Mouse (Mus musculus): ENCODE results near the gene Hrh1. TPM values are rescaled to one million over a fixed set of nuclear protein-coding genes. Genes with fewer than 3 reads are reported as not detected.

The Hrh1 gene
- polyA plus RNA-seq (2016; fragmentation: Nextera tagmentation; extraction: Ambion mirVana): not detected in 2 replicates

DNA sequence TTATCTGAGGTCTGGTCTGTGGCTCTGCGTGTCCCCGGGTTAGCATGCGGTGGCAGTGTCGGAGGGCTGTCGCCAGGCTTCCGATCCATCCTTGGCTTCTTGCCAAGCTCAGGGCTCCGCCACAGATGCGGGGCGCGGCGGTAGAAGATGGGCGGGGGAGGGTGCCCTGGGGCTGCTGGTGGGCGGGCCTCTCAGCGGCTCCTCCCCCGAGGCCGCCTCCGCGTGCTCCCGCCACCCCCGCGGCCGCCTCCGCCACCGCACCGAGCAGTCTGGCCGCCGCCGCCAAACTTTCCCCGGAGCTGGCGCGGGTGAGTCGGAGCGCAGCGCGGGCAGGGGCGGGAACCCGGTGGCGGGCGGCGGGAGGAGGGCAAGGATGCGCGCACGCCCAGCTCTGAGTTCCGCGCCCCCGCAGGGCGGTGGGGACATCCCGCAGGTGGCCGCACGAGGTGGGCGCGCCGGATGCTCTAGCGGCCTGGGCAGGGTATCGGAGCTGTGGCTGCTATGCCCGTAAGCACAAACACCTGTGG, at the start of gene Hrh1:
Hrh1 (plus strand) TSS at position 246 of the 527 bp plus-strand sequence.
- H3K27me3 ChIP-seq (replicated peaks): peaks cover 66% of the 10 kb centered on the region
- ATAC-seq: no peak
- H3K36me3 ChIP-seq: no peaks in the 10 kb centered on the region
- H3K4me2 ChIP-seq: peak within 1 kb of the TSS; percentile 69
- H3K4me1 ChIP-seq: peaks cover 8% of the 10 kb centered on the region
- no peaks in the 10 kb centered on the region for H3K9me3 ChIP-seq (replicated peaks)
- peak within 1 kb of the TSS; percentile 45 for H3K4me3 ChIP-seq
- WGBS (ENCODE audit: insufficient replicate concordance): under 1% methylated on average over 53 of the region's 56 CpGs
- no peak within 1 kb of the TSS for H3K27ac ChIP-seq
- H3K9ac ChIP-seq: no peak within 1 kb of the TSS

DNA sequence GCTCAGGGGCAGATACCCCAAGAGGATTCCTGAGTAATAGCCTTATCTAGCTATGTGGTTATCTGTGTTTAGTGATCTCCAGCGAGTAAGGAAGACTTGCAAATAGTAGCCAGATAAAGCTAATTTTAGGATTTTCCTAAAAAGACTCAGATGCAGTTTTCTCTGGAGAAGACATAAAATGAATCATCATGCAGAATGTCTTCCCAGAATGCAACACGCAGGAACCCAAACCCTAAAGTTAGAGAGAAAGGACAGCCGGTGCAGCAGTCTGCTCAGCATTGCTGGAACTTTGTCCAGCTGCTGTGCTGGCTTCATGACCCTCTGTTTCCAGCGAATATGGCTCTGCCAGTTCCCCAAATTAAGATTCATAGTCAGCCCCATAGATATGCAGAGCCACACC, 43.1 kb upstream of the Hrh1 start:
- Histone ChIP-seq H3K36me3 (no peaks in the 10 kb centered on the region), H3K4me2 (no peak overlapping the region), H3K4me1 (no peaks in the 10 kb centered on the region), H3K4me3 (no peak overlapping the region), H3K27me3 (replicated peaks) (no peaks in the 10 kb centered on the region), H3K27ac (no peak overlapping the region), H3K9me3 (replicated peaks) (no peaks in the 10 kb centered on the region), H3K9ac (no peak overlapping the region)
- WGBS (ENCODE audit: insufficient replicate concordance): 34% methylated on average over 4 of the region's 4 CpGs
- no peak for ATAC-seq

DNA sequence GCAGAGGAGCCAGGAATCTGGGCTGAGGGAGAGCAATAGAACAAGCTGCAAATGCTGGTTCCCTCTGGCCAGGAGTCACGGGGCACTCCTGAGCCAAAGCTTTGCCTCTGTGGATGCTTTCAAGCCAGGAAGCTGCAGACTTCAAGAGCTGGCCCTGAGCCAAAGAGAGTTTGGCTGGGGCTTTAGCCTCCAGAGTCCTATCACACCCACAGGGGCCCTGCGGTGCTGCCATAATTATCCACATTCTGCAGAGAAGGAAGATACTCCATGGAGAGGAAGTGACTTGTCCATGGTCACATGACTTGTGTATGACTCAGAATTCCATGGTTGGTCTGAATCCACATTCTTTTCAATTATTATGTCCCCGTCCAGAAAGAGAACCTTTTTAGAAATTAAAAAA, 39.6 kb upstream of the Hrh1 start:
- H3K36me3 ChIP-seq: no peaks in the 10 kb centered on the region
- H3K9me3 ChIP-seq (replicated peaks): no peaks in the 10 kb centered on the region
- no peak for ATAC-seq
- H3K9ac ChIP-seq: no peak overlapping the region
- WGBS (ENCODE audit: insufficient replicate concordance): 51% methylated on average over 3 of the region's 3 CpGs
- no peak overlapping the region for H3K4me3 ChIP-seq
- H3K4me1 ChIP-seq: no peaks in the 10 kb centered on the region
- H3K27ac ChIP-seq: no peak overlapping the region
- no peaks in the 10 kb centered on the region for H3K27me3 ChIP-seq (replicated peaks)
- H3K4me2 ChIP-seq: no peak overlapping the region

DNA sequence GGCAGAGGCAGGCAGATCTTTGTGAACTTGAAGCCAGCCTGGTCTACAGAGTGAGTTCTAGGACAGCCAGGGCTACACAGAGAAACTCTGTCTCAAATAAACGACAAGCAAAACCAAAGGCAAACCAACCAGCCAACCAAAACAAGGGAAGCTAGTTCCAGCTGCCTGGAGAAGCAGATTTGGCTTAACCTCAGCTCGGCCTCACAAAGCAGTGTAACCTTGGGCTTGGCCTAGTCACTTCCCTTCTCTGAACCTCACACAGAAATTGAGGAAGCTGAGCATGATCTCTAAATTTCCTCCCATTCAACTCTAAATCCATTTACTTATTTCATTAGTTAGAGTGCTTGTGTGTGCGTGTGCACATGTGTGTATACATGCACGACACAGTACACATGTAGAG, 35.4 kb upstream of the Hrh1 start:
- no peak for ATAC-seq
- Histone ChIP-seq H3K4me1 (no peaks in the 10 kb centered on the region), H3K27ac (no peak overlapping the region), H3K9ac (no peak overlapping the region), H3K9me3 (replicated peaks) (no peaks in the 10 kb centered on the region), H3K27me3 (replicated peaks) (no peaks in the 10 kb centered on the region), H3K36me3 (no peaks in the 10 kb centered on the region), H3K4me3 (no peak overlapping the region), H3K4me2 (no peak overlapping the region)
- WGBS (ENCODE audit: insufficient replicate concordance): 35% methylated on average over 4 of the region's 4 CpGs

DNA sequence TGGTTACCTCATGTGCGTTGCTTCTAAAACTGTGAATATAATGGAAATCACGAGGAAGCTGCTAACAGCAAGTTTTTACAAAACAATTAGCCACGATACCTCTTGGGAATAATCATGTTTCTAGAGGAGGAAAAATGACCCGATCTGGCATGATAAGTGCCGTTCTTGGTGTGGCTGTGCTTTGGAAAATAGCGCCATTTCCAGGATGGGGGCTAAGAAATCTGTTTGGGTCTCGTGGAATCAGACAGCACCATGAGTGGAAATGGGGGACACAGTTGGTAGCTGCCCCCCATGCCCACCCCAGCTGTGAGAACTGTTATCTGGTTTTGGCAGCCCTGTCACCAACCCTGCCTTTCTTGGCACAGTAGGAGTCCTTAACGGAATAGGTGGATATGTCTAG, 34.0 kb upstream of the Hrh1 start:
- H3K27ac ChIP-seq: no peak overlapping the region
- H3K4me1 ChIP-seq: no peaks in the 10 kb centered on the region
- WGBS (ENCODE audit: insufficient replicate concordance): 73% methylated on average over 8 of the region's 8 CpGs
- no peak overlapping the region for H3K4me2 ChIP-seq
- H3K4me3 ChIP-seq: no peak overlapping the region
- no peaks in the 10 kb centered on the region for H3K9me3 ChIP-seq (replicated peaks)
- H3K36me3 ChIP-seq: no peaks in the 10 kb centered on the region
- no peaks in the 10 kb centered on the region for H3K27me3 ChIP-seq (replicated peaks)
- no peak for ATAC-seq
- no peak overlapping the region for H3K9ac ChIP-seq

DNA sequence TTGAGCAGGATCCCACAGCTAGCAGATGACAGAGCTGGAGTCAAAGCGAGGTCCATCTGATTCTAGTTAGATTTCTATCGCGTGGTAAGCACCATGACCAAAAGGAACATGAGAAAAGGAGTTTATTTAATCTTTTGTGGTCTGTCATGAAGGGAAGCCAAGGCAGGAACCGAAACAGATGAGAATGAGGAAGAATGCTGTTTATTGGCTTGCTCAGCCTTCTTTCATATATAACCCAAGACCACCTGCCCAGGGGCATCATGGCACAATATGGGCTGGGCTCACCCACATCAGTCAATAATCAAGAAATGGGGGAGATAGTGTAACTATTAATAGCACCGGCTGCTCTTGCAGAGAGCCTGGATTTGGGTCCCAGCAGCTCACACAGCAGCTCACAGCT, 33.0 kb upstream of the Hrh1 start:
- H3K9me3 ChIP-seq (replicated peaks): no peaks in the 10 kb centered on the region
- H3K27ac ChIP-seq: no peak overlapping the region
- no peak overlapping the region for H3K9ac ChIP-seq
- no peaks in the 10 kb centered on the region for H3K27me3 ChIP-seq (replicated peaks)
- 39% methylated on average over 5 of the region's 5 CpGs for WGBS (ENCODE audit: insufficient replicate concordance)
- no peak for ATAC-seq
- H3K36me3 ChIP-seq: no peaks in the 10 kb centered on the region
- H3K4me2 ChIP-seq: no peak overlapping the region
- H3K4me3 ChIP-seq: no peak overlapping the region
- H3K4me1 ChIP-seq: no peaks in the 10 kb centered on the region

DNA sequence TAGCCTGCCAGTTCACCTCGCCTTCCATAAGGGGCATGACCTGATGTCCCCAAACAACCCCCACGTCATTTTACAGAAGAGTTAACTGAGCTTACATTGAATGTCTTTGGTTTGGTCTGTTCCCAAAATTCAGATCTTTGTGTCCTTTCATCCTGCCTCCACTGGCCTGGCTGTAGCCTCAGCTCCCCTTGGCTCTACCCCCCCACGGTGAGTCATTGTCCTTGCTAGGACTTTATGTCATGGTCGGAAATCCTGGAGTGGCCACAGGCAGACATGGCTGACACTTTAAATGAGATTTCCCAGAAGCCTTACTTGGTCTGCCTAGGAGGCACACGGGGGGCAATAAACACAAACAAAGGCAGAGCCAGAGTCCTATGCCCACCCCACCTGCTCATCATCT, 31.5 kb upstream of the Hrh1 start:
- H3K4me3 ChIP-seq: no peak overlapping the region
- H3K9ac ChIP-seq: no peak overlapping the region
- H3K27me3 ChIP-seq (replicated peaks): no peaks in the 10 kb centered on the region
- ATAC-seq: no peak
- H3K4me1 ChIP-seq: no peaks in the 10 kb centered on the region
- no peak overlapping the region for H3K4me2 ChIP-seq
- H3K9me3 ChIP-seq (replicated peaks): no peaks in the 10 kb centered on the region
- no peaks in the 10 kb centered on the region for H3K36me3 ChIP-seq
- H3K27ac ChIP-seq: no peak overlapping the region
- 49% methylated on average over 5 of the region's 5 CpGs for WGBS (ENCODE audit: insufficient replicate concordance)

DNA sequence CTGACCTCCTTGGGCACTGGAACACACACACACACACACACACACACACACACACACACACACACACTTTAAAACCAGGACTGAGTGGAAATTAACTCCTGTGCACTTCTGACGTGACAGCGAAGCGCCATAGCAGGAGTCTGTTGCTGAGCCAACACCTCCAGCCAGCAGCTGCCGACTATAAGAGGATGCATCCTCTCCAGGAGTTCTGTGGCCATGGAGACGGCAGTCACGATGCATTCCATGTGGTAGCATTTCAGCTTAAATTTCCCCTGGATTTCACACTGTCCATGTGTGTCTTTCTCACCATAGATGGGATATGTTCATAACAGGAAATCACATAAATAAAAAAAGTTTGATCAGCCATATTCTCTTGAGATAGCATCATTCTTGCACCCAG, 30.1 kb upstream of the Hrh1 start:
- H3K27me3 ChIP-seq (replicated peaks): no peaks in the 10 kb centered on the region
- no peak for ATAC-seq
- H3K4me1 ChIP-seq: no peaks in the 10 kb centered on the region
- H3K9me3 ChIP-seq (replicated peaks): no peaks in the 10 kb centered on the region
- no peak overlapping the region for H3K4me2 ChIP-seq
- H3K4me3 ChIP-seq: no peak overlapping the region
- 64% methylated on average over 6 of the region's 6 CpGs for WGBS (ENCODE audit: insufficient replicate concordance)
- no peak overlapping the region for H3K9ac ChIP-seq
- H3K36me3 ChIP-seq: no peaks in the 10 kb centered on the region
- H3K27ac ChIP-seq: no peak overlapping the region

DNA sequence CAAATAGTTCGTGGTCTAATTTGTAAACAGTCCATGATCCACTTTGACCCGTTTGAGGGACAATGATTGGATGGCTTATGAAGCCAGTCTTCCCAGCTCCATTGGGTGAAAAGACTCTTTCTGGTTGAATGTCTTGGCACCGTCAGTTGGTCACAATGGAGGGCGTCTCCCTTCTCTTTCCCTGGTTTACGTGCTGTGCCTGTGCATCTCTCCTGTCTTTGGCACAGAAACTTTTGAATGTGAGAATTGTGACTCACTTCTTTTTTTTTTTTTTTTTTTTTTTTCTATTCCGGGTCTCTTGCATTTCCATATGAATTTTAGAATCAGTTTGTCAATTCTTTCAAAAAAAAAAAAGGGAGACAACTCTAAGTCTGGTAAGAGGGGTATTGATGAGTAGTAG, 29.5 kb upstream of the Hrh1 start:
- no peaks in the 10 kb centered on the region for H3K27me3 ChIP-seq (replicated peaks)
- WGBS (ENCODE audit: insufficient replicate concordance): 57% methylated on average over 6 of the region's 6 CpGs
- ATAC-seq: no peak
- no peaks in the 10 kb centered on the region for H3K9me3 ChIP-seq (replicated peaks)
- H3K9ac ChIP-seq: no peak overlapping the region
- no peaks in the 10 kb centered on the region for H3K4me1 ChIP-seq
- H3K36me3 ChIP-seq: no peaks in the 10 kb centered on the region
- no peak overlapping the region for H3K4me2 ChIP-seq
- no peak overlapping the region for H3K27ac ChIP-seq
- H3K4me3 ChIP-seq: no peak overlapping the region

DNA sequence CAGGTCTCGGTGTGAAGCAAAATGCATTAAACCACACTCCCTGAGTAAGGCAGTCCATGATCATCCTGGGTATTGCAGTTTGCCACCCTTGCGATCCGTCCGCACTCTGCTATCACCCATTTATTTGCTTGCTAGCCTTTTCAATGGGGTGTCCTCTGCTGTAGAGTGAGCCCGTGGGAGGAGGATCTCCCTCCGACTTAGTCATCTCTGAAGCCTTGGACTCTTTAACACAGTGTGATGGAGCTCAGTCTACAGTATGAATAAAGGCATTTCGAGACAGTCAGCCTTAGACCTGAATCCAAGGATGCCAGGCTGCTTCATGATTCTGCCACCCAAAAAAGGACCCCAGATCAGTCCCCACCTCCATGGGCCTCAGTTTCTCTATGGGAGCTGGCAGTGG, 25.0 kb upstream of the Hrh1 start:
- no peak for ATAC-seq
- Histone ChIP-seq H3K4me3 (no peak overlapping the region), H3K4me1 (no peaks in the 10 kb centered on the region), H3K4me2 (no peak overlapping the region), H3K9me3 (replicated peaks) (no peaks in the 10 kb centered on the region), H3K27me3 (replicated peaks) (no peaks in the 10 kb centered on the region), H3K36me3 (no peaks in the 10 kb centered on the region), H3K27ac (no peak overlapping the region), H3K9ac (no peak overlapping the region)
- 75% methylated on average over 7 of the region's 7 CpGs for WGBS (ENCODE audit: insufficient replicate concordance)

DNA sequence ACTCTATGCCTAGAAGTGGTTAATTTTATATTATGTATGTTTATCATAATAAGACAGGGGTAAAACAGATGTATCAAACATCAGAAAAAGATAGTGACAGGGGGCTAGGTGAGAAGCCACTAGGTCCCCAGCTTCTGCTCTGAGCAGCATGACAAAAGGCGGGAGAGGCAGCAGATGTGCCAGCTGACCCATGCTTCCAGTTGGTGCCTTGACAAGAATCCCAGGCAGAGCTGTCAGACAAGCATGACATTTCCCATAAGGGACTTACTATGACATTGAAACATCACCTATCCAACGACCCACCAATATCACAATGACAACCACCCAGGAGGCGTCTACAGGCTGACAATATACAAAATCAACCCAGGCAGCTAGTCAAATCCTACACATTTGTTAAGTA, 16.9 kb upstream of the Hrh1 start:
- no peak overlapping the region for H3K4me2 ChIP-seq
- H3K4me3 ChIP-seq: no peak overlapping the region
- no peak overlapping the region for H3K27ac ChIP-seq
- H3K27me3 ChIP-seq (replicated peaks): peaks cover 4% of the 10 kb centered on the region; the same call in 1 of the 2 replicates
- 56% methylated on average over 3 of the region's 3 CpGs for WGBS (ENCODE audit: insufficient replicate concordance)
- ATAC-seq: no peak
- no peaks in the 10 kb centered on the region for H3K4me1 ChIP-seq
- H3K9me3 ChIP-seq (replicated peaks): no peaks in the 10 kb centered on the region
- no peaks in the 10 kb centered on the region for H3K36me3 ChIP-seq
- H3K9ac ChIP-seq: no peak overlapping the region

DNA sequence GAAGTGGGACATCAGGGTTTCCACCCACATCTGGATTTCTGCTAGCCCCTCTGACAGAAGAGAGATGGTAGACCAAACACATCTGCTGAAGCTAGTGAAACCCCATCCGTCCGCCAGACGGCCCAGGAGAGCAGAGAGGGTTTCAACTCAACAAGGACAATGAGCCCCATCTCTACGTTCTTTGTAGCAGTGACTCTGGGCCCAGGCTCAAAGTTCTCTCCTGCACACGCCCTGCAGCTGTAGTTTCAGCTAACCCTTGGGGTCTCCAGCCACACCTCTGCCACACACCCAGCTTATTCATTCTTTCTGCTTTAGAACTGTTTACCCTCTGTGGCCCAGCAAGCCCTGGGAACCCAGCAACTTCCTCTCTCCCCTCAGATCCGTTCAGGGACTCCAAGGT, 10.4 kb upstream of the Hrh1 start:
- peaks cover 9% of the 10 kb centered on the region for H3K27me3 ChIP-seq (replicated peaks)
- H3K9me3 ChIP-seq (replicated peaks): no peaks in the 10 kb centered on the region
- H3K4me1 ChIP-seq: no peaks in the 10 kb centered on the region
- WGBS (ENCODE audit: insufficient replicate concordance): 52% methylated on average over 6 of the region's 6 CpGs
- no peak overlapping the region for H3K4me2 ChIP-seq
- no peak overlapping the region for H3K4me3 ChIP-seq
- no peak overlapping the region for H3K9ac ChIP-seq
- ATAC-seq: no peak
- H3K27ac ChIP-seq: no peak overlapping the region
- H3K36me3 ChIP-seq: no peaks in the 10 kb centered on the region

DNA sequence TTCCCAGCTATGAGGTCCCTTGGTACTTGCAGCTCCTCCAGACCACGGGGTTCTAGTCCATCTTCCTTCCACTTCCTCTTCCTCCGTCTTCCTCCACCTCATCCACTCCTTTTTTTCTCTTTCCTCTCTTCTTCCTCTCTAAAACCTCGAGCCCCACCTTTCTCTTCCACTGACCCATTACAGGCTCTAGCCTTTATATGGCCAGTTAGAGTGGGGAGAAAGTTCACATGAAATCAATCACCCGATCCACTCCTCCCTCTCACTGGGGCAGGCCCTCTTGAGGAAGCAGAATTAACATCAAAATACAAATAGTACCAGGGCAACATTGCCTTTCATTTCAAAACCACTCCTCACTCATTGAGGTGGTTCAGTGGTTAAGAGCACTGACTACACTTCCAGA, 9.9 kb upstream of the Hrh1 start:
- no peak for ATAC-seq
- no peak overlapping the region for H3K4me3 ChIP-seq
- H3K4me2 ChIP-seq: no peak overlapping the region
- no peak overlapping the region for H3K9ac ChIP-seq
- no peaks in the 10 kb centered on the region for H3K36me3 ChIP-seq
- no peak overlapping the region for H3K27ac ChIP-seq
- no peaks in the 10 kb centered on the region for H3K9me3 ChIP-seq (replicated peaks)
- H3K27me3 ChIP-seq (replicated peaks): peaks cover 14% of the 10 kb centered on the region
- H3K4me1 ChIP-seq: no peaks in the 10 kb centered on the region
- WGBS (ENCODE audit: insufficient replicate concordance): 29% methylated on average over 4 of the region's 4 CpGs

All from liver, embryonic 12.5 days (tissue).